Mouse (Mus musculus) kidney, embryonic 14.5 days (tissue): ENCODE measurements at regions not wholly inside any gene's neighbourhood (a gene's known extent, or its start where the extent isn't known, plus 50 kb on each side); places are given as distances from the start of the nearest gene placed in this dataset.
"Not testable (repeated sequence)": the region's sequence is repeated elsewhere in the genome, so short reads cannot be mapped to it uniquely, and the experiment has no call there.

Source experiments
- ATAC-seq: fragments of 200-750 bp; cut with Nextera tagmentation; 2 replicates; pipeline ENCODE4 v1.8.0; 2017; ENCODE audit warnings: moderate number of reproducible peaks, mild to moderate bottlenecking, moderate TSS enrichment, moderate library complexity; ENCODE audit not compliant: low FRiP score, low TSS enrichment
- H3K27ac ChIP-seq: fragments of 300-500 bp; sonication (generic); 2 replicates; pipeline ENCODE4 v1.5.1; 2014; ENCODE audit warnings: low read depth, mild to moderate bottlenecking, low read length, moderate library complexity, mixed read lengths
- H3K27me3 ChIP-seq: fragments of 300-500 bp; sonication (generic); 2 replicates; pipeline ENCODE4 v1.6.1; 2014; ENCODE audit warnings: mild to moderate bottlenecking, low read length; ENCODE audit not compliant: control insufficient read depth, insufficient read depth
- H3K36me3 ChIP-seq: fragments of 300-500 bp; sonication (generic); 2 replicates; pipeline ENCODE4 v1.6.1; 2014; ENCODE audit warnings: low read length, mixed read lengths; ENCODE audit not compliant: control insufficient read depth, insufficient read depth
- H3K4me1 ChIP-seq: fragments of 300-500 bp; sonication (generic); 2 replicates; pipeline ENCODE4 v1.6.1; 2014; ENCODE audit warnings: low read length, mixed read lengths; ENCODE audit not compliant: control insufficient read depth, insufficient read depth
- H3K4me2 ChIP-seq: fragments of 300-500 bp; sonication (generic); replicated peaks from 2 replicates; pipeline ENCODE4 v1.6.1; 2014; ENCODE audit warnings: low read depth, mild to moderate bottlenecking, low read length
- H3K4me3 ChIP-seq: fragments of 300-500 bp; sonication (generic); 2 replicates; pipeline ENCODE4 v1.5.1; 2014; ENCODE audit warnings: mild to moderate bottlenecking, low read length
- H3K9ac ChIP-seq: fragments of 300-500 bp; sonication (generic); 2 replicates; pipeline ENCODE4 v1.6.1; 2014; ENCODE audit warnings: low read depth, mild to moderate bottlenecking, low read length, moderate library complexity
- H3K9me3 ChIP-seq: fragments of 300-500 bp; sonication (generic); 2 replicates; pipeline ENCODE4 v1.6.1; 2016; ENCODE audit warnings: low read length; ENCODE audit not compliant: control insufficient read depth
- WGBS: fragments of 180-500 bp; shearing (Covaris S2); extraction: QIAGEN DNeasy Blood & Tissue Kit; methylation state at CpG from one replicate; pipeline ENCODE4 v1.1.7; 2014; 5-methylcytosine and 5-hydroxymethylcytosine counted together

GRCm38 (mm10) chr17:17197229-17197628 lies 76.0 kb downstream of the Zfp97 start:
- H3K4me3 ChIP-seq, H3K36me3 ChIP-seq, H3K27me3 ChIP-seq, ATAC-seq, H3K4me2 ChIP-seq, H3K4me1 ChIP-seq, H3K9ac ChIP-seq, H3K27ac ChIP-seq: not testable (repeated sequence)
- WGBS, result 100% methylated on average over 1 of the region's 2 CpGs
- peaks cover 25% of the 10 kb centered on the region for H3K9me3 ChIP-seq

GRCm38 (mm10) chr17:17229069-17229468 lies 107.9 kb downstream of the Zfp97 start:
- Histone ChIP-seq H3K9me3 (no peaks in the 10 kb centered on the region; the same call in 1 of the 2 replicates), H3K27ac (no peak overlapping the region), H3K36me3 (no peaks in the 10 kb centered on the region), H3K4me3 (no peak overlapping the region), H3K4me2 (no peak overlapping the region), H3K27me3 (no peaks in the 10 kb centered on the region), H3K9ac (no peak overlapping the region), H3K4me1 (no peaks in the 10 kb centered on the region)
- WGBS, result 42% methylated on average over 2 of the region's 2 CpGs
- ATAC-seq, result no peak

- not testable (repeated sequence) for H3K27me3 ChIP-seq, H3K4me1 ChIP-seq, H3K27ac ChIP-seq, H3K9me3 ChIP-seq, H3K36me3 ChIP-seq
- under 1% methylated on average over 19 of the region's 22 CpGs for WGBS
- Histone ChIP-seq H3K9ac (peak overlapping the region; percentile 55; the same call in 1 of the 2 replicates), H3K4me3 (peak overlapping the region; percentile 48), H3K4me2 (peak overlapping the region; percentile 50)
- peak; percentile 100 for ATAC-seq
Measured at GRCm38 (mm10) chr17:17234329-17235185, 113.3 kb downstream of the Zfp97 start.

GRCm38 (mm10) chr17:17235186-17235482 lies 113.9 kb downstream of the Zfp97 start:
- not testable (repeated sequence) for ATAC-seq, H3K27me3 ChIP-seq

More at GRCm38 (mm10) chr17:17235186-17235482, 113.9 kb downstream of the Zfp97 start:
- WGBS, result 2% methylated on average over 5 of the region's 5 CpGs
- H3K4me3 ChIP-seq, result peak overlapping the region; percentile 48
- peak overlapping the region; percentile 50 for H3K4me2 ChIP-seq
- not testable (repeated sequence) for H3K36me3 ChIP-seq, H3K4me1 ChIP-seq, H3K27ac ChIP-seq, H3K9me3 ChIP-seq
- peak overlapping the region; percentile 55; the same call in 1 of the 2 replicates for H3K9ac ChIP-seq
